Mouse (Mus musculus): ENCODE data around the gene Fzr1.

DNA sequence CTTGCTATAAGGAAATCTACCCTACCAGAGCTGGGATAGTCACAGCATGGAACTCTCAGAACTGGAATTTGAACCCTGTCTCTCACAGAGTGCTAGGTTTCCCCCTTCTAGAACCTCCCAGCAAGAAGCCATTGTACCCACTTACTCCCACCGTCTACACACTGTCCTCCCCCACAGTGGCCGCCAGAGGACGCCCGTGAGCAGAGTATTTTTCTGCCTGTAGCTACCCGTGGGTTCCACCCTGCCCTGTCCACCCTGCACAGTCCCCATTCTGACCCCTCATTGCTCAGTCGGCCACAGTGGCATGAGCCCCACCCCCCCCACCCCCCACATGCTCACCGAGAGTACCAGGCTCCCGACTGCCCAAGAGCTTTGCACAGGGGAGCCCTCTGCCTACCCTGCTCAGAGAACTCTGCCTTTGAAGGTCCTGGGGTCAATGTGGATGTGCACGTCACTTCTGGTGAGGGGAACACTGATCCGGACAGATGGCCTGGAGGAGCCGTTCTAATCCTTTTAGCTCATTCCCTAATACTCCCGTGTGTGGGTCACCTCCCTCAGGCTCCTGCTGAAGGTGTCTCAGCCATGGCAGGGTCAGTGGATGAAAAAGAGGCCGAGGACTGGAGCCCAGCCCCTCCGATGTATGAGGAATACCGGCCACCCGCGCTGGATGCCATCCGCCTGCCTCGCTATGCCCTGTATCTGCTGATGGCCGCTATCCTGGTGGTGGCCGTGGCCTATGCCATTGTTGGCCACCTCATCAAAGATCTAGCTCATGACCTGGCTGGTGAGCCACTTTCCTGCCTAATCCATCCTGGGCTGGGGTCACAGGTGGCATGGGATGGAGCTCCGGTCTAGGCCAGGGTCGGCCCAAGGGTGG, 11.7 kb upstream of the Fzr1 start:
- TF ChIP-seq POLR2A (IDR thresholded peaks at IDR 0.05; ENCODE audit: insufficient read depth, low read length) (no peak), CTCF (IDR thresholded peaks at IDR 0.05; ENCODE audit: low read depth, low read length) (peak; percentile 93), EP300 (IDR thresholded peaks at IDR 0.05; ENCODE audit: insufficient read depth, low read depth, low read length) (no peak)
